Mouse (Mus musculus): Measurements from ENCODE around the gene Kpna6.

The Kpna6 gene

GRCm38 (mm10) chr4:129645204-129645603 is 27.4 kb downstream of the Kpna6 start:
- no peak for DNase-seq

- DNase-seq: peak; percentile 19
Measured at GRCm38 (mm10) chr4:129641756-129642155, 30.8 kb downstream of the Kpna6 start.

GRCm38 (mm10) chr4:129640638-129641467 is 31.7 kb downstream of the Kpna6 start, which contains the start of gene Txlna:
TSS of gene Txlna (minus strand) at chr4:129641065.
- DNase-seq: peak; percentile 96

GRCm38 (mm10) chr4:129640101-129640637 is 32.4 kb downstream of the Kpna6 start:
- no peak for DNase-seq

GRCm38 (mm10) chr4:129639221-129639620 is 33.3 kb downstream of the Kpna6 start:
- DNase-seq: no peak

- no peak for DNase-seq
Measured at GRCm38 (mm10) chr4:129633852-129634251, 38.7 kb downstream of the Kpna6 start.

GRCm38 (mm10) chr4:129631867-129632266 is 40.7 kb downstream of the Kpna6 start:
- no peak for DNase-seq

- DNase-seq: peak; percentile 53
Measured at GRCm38 (mm10) chr4:129630944-129631343, 41.6 kb downstream of the Kpna6 start.

GRCm38 (mm10) chr4:129626035-129626434 is 46.5 kb downstream of the Kpna6 start:
- no peak for DNase-seq

GRCm38 (mm10) chr4:129625496-129625895 is 47.1 kb downstream of the Kpna6 start:
- DNase-seq: no peak

- DNase-seq: peak; percentile 40
Measured at GRCm38 (mm10) chr4:129625029-129625370, 47.6 kb downstream of the Kpna6 start.

GRCm38 (mm10) chr4:129624281-129625028 is 48.1 kb downstream of the Kpna6 start:
- peak; percentile 80 for DNase-seq

- peak; percentile 67 for DNase-seq
Measured at GRCm38 (mm10) chr4:129623681-129624091, 48.9 kb downstream of the Kpna6 start, which contains the start of gene Ccdc28b. TSS of gene Ccdc28b (minus strand) at chr4:129623947.

GRCm38 (mm10) chr4:129622803-129623535 is 49.6 kb downstream of the Kpna6 start:
- no peak for DNase-seq

GRCm38 (mm10) chr4:129622120-129622802 is 50.3 kb downstream of the Kpna6 start:
- no peak for DNase-seq

GRCm38 (mm10) chr4:129621283-129621841 is 51.2 kb downstream of the Kpna6 start:
- peak; percentile 43 for DNase-seq

GRCm38 (mm10) chr4:129620419-129621282 is 51.9 kb downstream of the Kpna6 start:
- no peak for DNase-seq

GRCm38 (mm10) chr4:129618786-129619691 is 53.5 kb downstream of the Kpna6 start, which contains the start of gene Iqcc:
TSS of gene Iqcc (minus strand) at chr4:129619099.
- peak; percentile 94 for DNase-seq

GRCm38 (mm10) chr4:129618031-129618430 is 54.5 kb downstream of the Kpna6 start:
- no peak for DNase-seq
